Mouse (Mus musculus) CH12.LX (cell line): Measurements from ENCODE around the gene Pdss2.

Source experiments
- CTCF ChIP-seq, 2 experiments: IDR thresholded peaks in 1 of 2; conservative IDR thresholded peaks in 1 of 2; 2 replicates each; pipeline ENCODE4 v1.5.1; 2011 to 2012; ENCODE audit warnings: low read depth in 2 of 2, low read length in 2 of 2, improper control_type of control experiment in 1 of 2, inconsistent platforms in 1 of 2, mild to moderate bottlenecking in 1 of 2, moderate library complexity in 1 of 2
- HCFC1 ChIP-seq: IDR thresholded peaks from 2 replicates; pipeline ENCODE4 v1.6.1; 2012; ENCODE audit warnings: low read depth, mild to moderate bottlenecking, inconsistent platforms, low read length, improper control_type of control experiment
- KAT2A ChIP-seq: IDR thresholded peaks from 2 replicates; pipeline ENCODE4 v1.6.1; 2012; ENCODE audit warnings: low read length, improper control_type of control experiment, inconsistent platforms; ENCODE audit not compliant: insufficient replicate concordance
- MYC ChIP-seq: IDR thresholded peaks from 2 replicates; pipeline ENCODE4 v1.6.1; 2011; ENCODE audit warnings: low read depth, mild to moderate bottlenecking, improper control_type of control experiment, low read length
- POLR2A ChIP-seq: IDR thresholded peaks from 2 replicates; pipeline ENCODE4 v1.6.1; 2011; ENCODE audit warnings: low read depth, mild to moderate bottlenecking, improper control_type of control experiment, low read length
- RCOR1 ChIP-seq: conservative IDR thresholded peaks from 2 replicates; pipeline ENCODE4 v1.6.1; 2012; ENCODE audit warnings: low read depth, mild to moderate bottlenecking, inconsistent platforms, low read length, improper control_type of control experiment
- UBTF ChIP-seq: IDR thresholded peaks from 2 replicates; pipeline ENCODE4 v1.6.1; 2012; ENCODE audit warnings: low read depth, mild to moderate bottlenecking, inconsistent platforms, low read length, improper control_type of control experiment, moderate library complexity
- USF1 ChIP-seq: IDR thresholded peaks from 2 replicates; pipeline ENCODE4 v1.6.1; 2014; ENCODE audit warnings: low read depth, mild to moderate bottlenecking, inconsistent platforms, low read length, improper control_type of control experiment

DNA sequence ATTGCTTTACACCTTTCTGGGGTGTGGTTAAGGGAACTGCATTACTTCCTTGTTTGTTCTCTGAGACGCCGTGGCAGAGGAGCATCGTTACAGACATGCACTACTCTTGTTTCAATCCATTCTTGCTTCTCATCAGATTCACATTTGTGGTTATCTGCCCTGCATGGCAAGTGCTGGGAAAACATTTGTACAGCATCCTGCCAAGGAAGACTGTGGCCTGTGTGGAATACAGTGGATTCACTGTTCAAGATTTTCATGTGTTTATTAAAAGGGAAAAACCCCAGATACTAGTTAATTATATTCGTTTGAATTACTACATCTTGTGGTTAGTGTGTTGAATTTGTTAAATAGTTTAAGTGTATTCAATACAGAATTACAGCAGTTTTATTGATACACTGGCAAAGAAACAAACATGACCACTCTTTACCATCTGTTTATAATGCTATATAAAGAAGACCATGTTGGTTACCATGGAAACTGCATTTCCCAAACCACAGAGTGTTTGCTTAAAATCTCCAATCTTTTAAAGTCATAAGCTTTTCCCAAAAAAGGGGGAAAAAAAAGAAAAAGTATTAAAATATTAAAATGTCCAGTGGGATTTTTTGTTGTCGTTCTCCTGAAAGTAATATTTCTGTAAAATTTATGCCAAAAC is 58.5 kb downstream of the Pdss2 start:
- no peak for TF ChIP-seq CTCF (conservative IDR thresholded peaks at IDR 0.05 in 1 of 2, IDR thresholded peaks at IDR 0.05 in 1 of 2; ENCODE audit: low read depth in 2 of 2, low read length in 2 of 2)
- no peak for TF ChIP-seq UBTF
- TF ChIP-seq POLR2A, result no peak
- no peak for TF ChIP-seq USF1
- no peak for TF ChIP-seq RCOR1
- no peak for TF ChIP-seq HCFC1
- TF ChIP-seq KAT2A, result no peak
- TF ChIP-seq MYC, result no peak
